ENCODE assay signal across 17 mouse cellular contexts in the genomic region with DNA sequence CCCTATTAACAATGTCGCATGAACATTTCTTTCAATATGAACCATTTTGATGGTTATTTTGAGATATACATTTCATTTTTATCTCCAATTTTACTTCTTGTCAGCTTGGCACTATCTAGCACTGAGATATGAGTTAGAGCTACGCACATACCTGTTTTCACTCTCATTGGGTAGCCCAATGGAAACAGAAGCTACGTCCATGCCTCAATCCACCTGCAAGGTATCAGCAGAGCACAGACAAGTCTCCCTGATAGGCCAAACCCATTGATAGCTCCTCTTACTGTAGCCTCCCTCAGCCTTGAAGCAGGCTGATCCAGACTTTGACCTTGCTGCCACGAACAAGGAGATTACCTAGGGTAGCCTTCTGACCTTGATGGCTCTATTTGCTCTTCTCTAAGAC.
DNase-seq lines count a peak whose midpoint lies in the region; ATAC-seq and TF ChIP-seq lines count a peak whose summit lies in the region.
"Had no signal": no experiment of that assay in that cellular context is flagged by ENCODE, and none has a peak within 500 bp of the region (broad histone marks: within the 10 kb centered on the region; RNA-seq: fewer than 3 reads in every experiment).

No protein-coding gene starts in this region.

- no peaks in the 10 kb centered on the region for H3K9me3 ChIP-seq in neural tube, embryonic 12.5 days
- no peaks in the 10 kb centered on the region for H3K9me3 ChIP-seq in forebrain, embryonic 14.5 days (replicated peaks; ENCODE audit: control insufficient read depth, low read length)
- H3K9me3 ChIP-seq in midbrain, embryonic 12.5 days, result no peaks in the 10 kb centered on the region
- H3K9me3 ChIP-seq: heart, embryonic 10.5 days had no signal

- intact Hi-C loops in left cerebral cortex, adult 2 months (cut with DNase I), result loop anchor here (10.0 kb wide), 1 partner anchor 1439 kb away; no protein-coding TSS in a partner anchor

- WGBS in neural tube, embryonic 12.5 days, result 86% methylated on average over 4 of the region's 4 CpGs
- WGBS in forebrain, embryonic 14.5 days, result 81% methylated on average over 4 of the region's 4 CpGs
- 71% methylated on average over 4 of the region's 4 CpGs for WGBS in midbrain, embryonic 12.5 days

- H3K27me3 ChIP-seq in neural tube, embryonic 12.5 days (replicated peaks), result no peaks in the 10 kb centered on the region
- H3K27me3 ChIP-seq in forebrain, embryonic 14.5 days (replicated peaks; ENCODE audit: control insufficient read depth, insufficient read depth, low read length), result no peaks in the 10 kb centered on the region
- H3K27me3 ChIP-seq in midbrain, embryonic 12.5 days, result no peaks in the 10 kb centered on the region

- H3K36me3 ChIP-seq in neural tube, embryonic 12.5 days, result no peaks in the 10 kb centered on the region
- H3K36me3 ChIP-seq in forebrain, embryonic 14.5 days (ENCODE audit: control insufficient read depth, insufficient read depth, low read length), result no peaks in the 10 kb centered on the region
- H3K36me3 ChIP-seq in midbrain, embryonic 12.5 days, result no peaks in the 10 kb centered on the region
- H3K36me3 ChIP-seq: heart, embryonic 10.5 days had no signal

- no peak for TF ChIP-seq CTCF in left cerebral cortex, adult 2 months (IDR thresholded peaks at IDR 0.05)

- H3K9ac ChIP-seq in neural tube, embryonic 12.5 days, result no peak overlapping the region
- no peak overlapping the region for H3K9ac ChIP-seq in forebrain, embryonic 14.5 days (ENCODE audit: low read length)
- H3K9ac ChIP-seq in midbrain, embryonic 12.5 days (replicated peaks), result no peak overlapping the region
- H3K9ac ChIP-seq: liver, postnatal 0 days had no signal

- no peak overlapping the region for H3K4me3 ChIP-seq in neural tube, embryonic 12.5 days
- no peak overlapping the region for H3K4me3 ChIP-seq in forebrain, embryonic 14.5 days (ENCODE audit: low read depth, low read length)
- H3K4me3 ChIP-seq in midbrain, embryonic 12.5 days, result no peak overlapping the region
- no peak overlapping the region for H3K4me3 ChIP-seq in left cerebral cortex, adult 2 months
- H3K4me3 ChIP-seq: heart, embryonic 10.5 days; layer of hippocampus, adult 2 months had no signal

- ATAC-seq in neural tube, embryonic 12.5 days (ENCODE audit: low FRiP score, low read depth), result 0 out of 2 replicates have a peak, but pooled peaks have one; percentile 21
- ATAC-seq in forebrain, embryonic 14.5 days, result peak; percentile 45
- peak; percentile 52; the same call in 1 of the 2 replicates for ATAC-seq in midbrain, embryonic 12.5 days (ENCODE audit: low FRiP score, low read depth)
- ATAC-seq: activated CD4-positive, CD25-positive, alpha-beta regulatory T cell, adult 4 months; liver, postnatal 0 days; lung, postnatal 0 days had no signal

- no peak overlapping the region for H3K4me2 ChIP-seq in neural tube, embryonic 12.5 days (replicated peaks)
- no peak overlapping the region for H3K4me2 ChIP-seq in forebrain, embryonic 14.5 days (ENCODE audit: low read length)
- no peak overlapping the region for H3K4me2 ChIP-seq in midbrain, embryonic 12.5 days (replicated peaks)

- DNase-seq in neural tube, embryonic 10.5 days (ENCODE audit: extremely low spot score, low spot score), result no peak
- DNase-seq in forebrain, embryonic 14.5 days (ENCODE audit: low spot score), result no peak
- no peak for DNase-seq in adrenal gland, postnatal 36 days
- no peak for DNase-seq in left cerebral cortex, adult 2 months (ENCODE audit: extremely low spot score in 1 of 2, low spot score in 2 of 2)
- no peak for DNase-seq in adrenal gland, postnatal 14 days
- DNase-seq: cerebellum, adult 8-10 months; kidney, adult 8-10 months; kidney, postnatal 25 days; liver, postnatal 0 days; thymus, postnatal 14 days had no signal

- H3K4me1 ChIP-seq in neural tube, embryonic 12.5 days, result no peaks in the 10 kb centered on the region
- no peaks in the 10 kb centered on the region for H3K4me1 ChIP-seq in forebrain, embryonic 14.5 days (ENCODE audit: control insufficient read depth, insufficient read depth, low read length)
- H3K4me1 ChIP-seq in midbrain, embryonic 12.5 days, result no peaks in the 10 kb centered on the region
- H3K4me1 ChIP-seq: heart, embryonic 10.5 days had no signal

- H3K27ac ChIP-seq in neural tube, embryonic 12.5 days, result no peak overlapping the region
- no peak overlapping the region; the same call in 1 of the 2 replicates for H3K27ac ChIP-seq in forebrain, embryonic 14.5 days (ENCODE audit: low read depth, low read length)
- H3K27ac ChIP-seq in midbrain, embryonic 12.5 days (replicated peaks), result no peak overlapping the region
- no peak overlapping the region for H3K27ac ChIP-seq in left cerebral cortex, adult 2 months
- H3K27ac ChIP-seq: heart, embryonic 10.5 days; layer of hippocampus, adult 2 months; macrophage had no signal
